Mouse (Mus musculus) limb, embryonic 10.5 days (tissue): ENCODE results near the gene Aff1. TPM values are rescaled to one million over a fixed set of nuclear protein-coding genes. Genes with fewer than 3 reads are reported as not detected.

Source experiments
- DNase-seq: peaks from one replicate; pipeline ENCODE4 v3.0.0-alpha.2; 2017; ENCODE audit warnings: low spot score
- H3K27ac ChIP-seq: fragments of 300-500 bp; sonication (generic); 2 replicates; pipeline ENCODE4 v1.5.1; 2016; ENCODE audit warnings: mild to moderate bottlenecking
- H3K27me3 ChIP-seq: fragments of 300-500 bp; sonication (generic); 2 replicates; pipeline ENCODE4 v1.6.1; 2016; ENCODE audit warnings: low read depth, mild to moderate bottlenecking; ENCODE audit not compliant: poor library complexity, severe bottlenecking
- H3K36me3 ChIP-seq: fragments of 300-500 bp; sonication (generic); 2 replicates; pipeline ENCODE4 v1.6.1; 2016; ENCODE audit warnings: mild to moderate bottlenecking, moderate library complexity
- H3K4me1 ChIP-seq: fragments of 300-500 bp; sonication (generic); 2 replicates; pipeline ENCODE4 v1.6.1; 2016
- H3K4me3 ChIP-seq: fragments of 300-500 bp; sonication (generic); 2 replicates; pipeline ENCODE4 v1.5.1; 2016; ENCODE audit warnings: mild to moderate bottlenecking, moderate library complexity
- H3K9me3 ChIP-seq: fragments of 300-500 bp; sonication (generic); replicated peaks from 2 replicates; pipeline ENCODE4 v1.6.1; 2016; ENCODE audit warnings: mild to moderate bottlenecking
- WGBS: fragments of 180-500 bp; shearing (Covaris S2); methylation state at CpG from one replicate; pipeline ENCODE4 v1.1.7; 2016; 5-methylcytosine and 5-hydroxymethylcytosine counted together
- polyA plus RNA-seq: library from polyadenylated mRNA; unstranded; fragments of >200 nt; fragmentation: Nextera tagmentation; extraction: Ambion mirVana; gene quantifications from 2 replicates; pipeline ENCODE4 v1.2.1, GENCODE M21; 2016

Gene Aff1
- polyA plus RNA-seq, 1 experiment from 2014 or later: 4.6 TPM

DNA sequence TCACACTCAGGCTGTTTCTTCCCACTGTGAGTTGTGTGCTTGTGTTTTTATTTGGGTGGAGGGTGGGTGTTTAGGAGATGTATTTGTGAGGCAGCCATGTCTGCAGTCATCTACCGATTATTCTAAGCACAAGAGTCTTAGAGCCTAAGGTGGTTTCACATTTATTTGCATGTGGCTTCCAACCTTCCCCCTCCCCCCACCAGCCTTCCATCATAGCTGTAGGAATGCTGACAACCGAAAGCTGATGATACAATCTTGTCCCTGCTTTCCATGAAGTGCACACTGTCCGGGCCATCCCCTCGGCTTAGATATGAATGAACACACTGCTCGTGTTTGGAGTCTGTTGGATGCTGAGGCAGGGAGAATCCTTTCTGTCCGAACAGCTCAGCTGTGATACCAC lies 28.8 kb downstream of the Aff1 start:
- Histone ChIP-seq H3K9me3 (no peaks in the 10 kb centered on the region), H3K36me3 (no peaks in the 10 kb centered on the region), H3K27ac (no peak overlapping the region), H3K4me3 (no peak overlapping the region), H3K4me1 (peaks cover 39% of the 10 kb centered on the region), H3K27me3 (0 out of 2 replicates have a peak, but pooled peaks cover 3% of the 10 kb centered on the region)
- WGBS: 80% methylated on average over 6 of the region's 6 CpGs
- DNase-seq: no peak

GRCm38 (mm10) chr5:103721490-103721889 lies 29.3 kb downstream of the Aff1 start:
- Histone ChIP-seq H3K4me3 (no peak overlapping the region), H3K27ac (no peak overlapping the region), H3K27me3 (0 out of 2 replicates have a peak, but pooled peaks cover 3% of the 10 kb centered on the region), H3K4me1 (peaks cover 44% of the 10 kb centered on the region), H3K9me3 (no peaks in the 10 kb centered on the region), H3K36me3 (no peaks in the 10 kb centered on the region)
- 90% methylated on average over 4 of the region's 4 CpGs for WGBS
- DNase-seq: no peak

DNA sequence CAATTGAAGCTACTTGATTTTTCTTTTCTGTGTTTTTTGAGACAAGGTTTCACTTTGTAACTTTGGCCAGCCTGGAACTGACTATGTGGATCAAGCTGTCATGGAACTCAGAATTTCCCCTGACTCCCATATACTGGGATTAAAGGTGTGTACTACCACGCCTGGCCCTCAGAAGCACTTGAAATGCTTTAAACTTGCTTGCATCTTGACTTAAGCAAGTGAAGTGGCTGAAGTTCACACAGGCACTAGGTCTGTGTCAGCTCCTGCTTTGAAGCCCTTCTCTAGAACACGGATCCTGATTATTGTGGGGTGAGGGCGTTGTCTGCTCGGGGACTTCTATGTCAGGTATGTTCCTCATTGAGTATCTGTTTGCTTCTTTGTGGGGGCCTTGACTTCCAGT lies 30.5 kb downstream of the Aff1 start:
- 0 out of 2 replicates have a peak, but pooled peaks cover 3% of the 10 kb centered on the region for H3K27me3 ChIP-seq
- H3K9me3 ChIP-seq: no peaks in the 10 kb centered on the region
- H3K4me3 ChIP-seq: no peak overlapping the region
- DNase-seq: no peak
- no peak overlapping the region for H3K27ac ChIP-seq
- peaks cover 46% of the 10 kb centered on the region for H3K4me1 ChIP-seq
- WGBS: 86% methylated on average over 4 of the region's 4 CpGs
- H3K36me3 ChIP-seq: no peaks in the 10 kb centered on the region

DNA sequence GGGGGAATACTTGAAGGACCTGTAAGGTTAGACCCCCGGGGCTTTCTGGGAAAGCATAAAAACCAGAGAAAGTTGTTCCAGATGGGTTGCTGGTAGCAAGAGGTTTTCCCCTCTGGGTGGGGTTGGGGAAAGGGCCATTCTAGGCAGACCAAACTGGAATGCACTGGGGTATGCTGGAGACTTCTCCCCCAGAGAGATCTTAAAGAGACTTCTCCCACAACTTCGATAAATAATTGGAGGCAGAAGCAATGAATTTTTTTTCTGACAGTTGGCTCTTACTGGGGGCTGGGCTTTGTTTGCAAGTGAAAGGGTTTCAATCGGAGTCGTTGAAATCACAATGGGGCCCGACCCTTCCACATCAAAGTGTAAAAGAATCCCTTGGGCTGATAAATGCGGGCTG lies 32.2 kb downstream of the Aff1 start:
- 0 out of 2 replicates have a peak, but pooled peaks cover 3% of the 10 kb centered on the region for H3K27me3 ChIP-seq
- WGBS: 3% methylated on average over 6 of the region's 6 CpGs
- DNase-seq: no peak
- no peaks in the 10 kb centered on the region for H3K36me3 ChIP-seq
- H3K27ac ChIP-seq: peak overlapping the region; percentile 58; the same call in 1 of the 2 replicates
- H3K4me1 ChIP-seq: peaks cover 54% of the 10 kb centered on the region
- H3K4me3 ChIP-seq: no peak overlapping the region
- H3K9me3 ChIP-seq: no peaks in the 10 kb centered on the region

DNA sequence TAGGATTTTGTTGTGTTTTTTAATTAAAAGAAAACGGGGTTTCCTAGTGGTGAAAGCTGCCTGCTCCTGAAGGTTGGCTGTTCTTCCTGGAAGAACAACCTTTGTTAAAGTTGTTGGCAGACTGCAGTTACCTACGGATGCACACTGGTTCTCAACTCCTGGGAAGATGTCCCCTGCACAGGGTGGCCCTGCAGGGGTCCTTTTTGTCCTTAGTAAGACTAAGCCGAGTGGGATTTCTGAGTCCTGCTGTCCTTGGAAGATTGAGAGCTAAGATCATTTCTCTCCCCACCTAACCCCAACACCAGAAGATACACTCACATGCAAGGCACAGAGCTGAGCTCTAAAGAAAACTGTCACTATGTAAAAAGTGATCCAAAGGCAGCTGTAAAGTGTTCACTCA lies 32.6 kb downstream of the Aff1 start:
- Histone ChIP-seq H3K27ac (peak overlapping the region; percentile 58; the same call in 1 of the 2 replicates), H3K4me3 (no peak overlapping the region)
- WGBS: 14% methylated on average over 3 of the region's 3 CpGs

GRCm38 (mm10) chr5:103725268-103726149 lies 33.3 kb downstream of the Aff1 start:
- H3K27ac ChIP-seq: no peak overlapping the region
- DNase-seq: no peak
- 0 out of 2 replicates have a peak, but pooled peaks cover 3% of the 10 kb centered on the region for H3K27me3 ChIP-seq
- H3K4me3 ChIP-seq: no peak overlapping the region
- peaks cover 58% of the 10 kb centered on the region for H3K4me1 ChIP-seq
- 57% methylated on average over 9 of the region's 9 CpGs for WGBS
- no peaks in the 10 kb centered on the region for H3K36me3 ChIP-seq
- no peaks in the 10 kb centered on the region for H3K9me3 ChIP-seq

More for the DNA sequence above, 32.6 kb downstream of the Aff1 start:
- Histone ChIP-seq H3K27me3 (0 out of 2 replicates have a peak, but pooled peaks cover 3% of the 10 kb centered on the region), H3K9me3 (no peaks in the 10 kb centered on the region), H3K36me3 (no peaks in the 10 kb centered on the region), H3K4me1 (peaks cover 55% of the 10 kb centered on the region)
- DNase-seq: no peak

DNA sequence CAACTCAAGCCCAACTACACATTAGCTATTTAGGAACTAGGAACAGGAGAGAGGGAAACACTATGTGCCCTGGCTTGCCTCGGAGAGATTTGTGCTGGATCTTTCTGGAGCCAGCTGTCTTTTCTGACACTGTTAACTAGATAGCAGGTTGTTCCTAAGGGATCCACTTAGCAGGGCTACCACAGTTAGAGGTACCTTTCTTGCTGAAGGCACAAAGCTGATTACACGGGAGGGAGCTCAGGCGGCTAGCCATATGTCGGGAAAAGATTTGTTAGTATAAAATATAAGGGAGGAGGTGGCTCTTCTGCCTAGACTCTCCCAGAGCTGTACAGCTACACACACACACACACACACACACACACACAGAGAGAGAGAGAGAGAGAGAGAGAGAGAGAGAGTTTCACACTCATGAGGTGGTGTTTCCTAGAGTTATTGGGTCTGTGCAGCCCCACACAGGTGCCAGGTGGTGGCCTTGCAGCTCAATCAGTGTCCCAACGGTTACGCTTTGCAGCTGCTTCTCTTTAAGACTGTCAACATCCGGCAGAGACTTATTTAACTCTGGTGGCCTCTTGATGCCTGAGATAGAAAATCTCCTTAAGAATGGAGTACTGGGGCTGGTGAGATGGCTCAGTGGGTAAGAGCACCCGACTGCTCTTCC lies 34.2 kb downstream of the Aff1 start:
- Histone ChIP-seq H3K4me1 (peaks cover 67% of the 10 kb centered on the region), H3K27me3 (0 out of 2 replicates have a peak, but pooled peaks cover 3% of the 10 kb centered on the region), H3K4me3 (no peak overlapping the region), H3K36me3 (no peaks in the 10 kb centered on the region), H3K9me3 (no peaks in the 10 kb centered on the region), H3K27ac (no peak overlapping the region)
- peak; percentile 48 for DNase-seq
- 48% methylated on average over 8 of the region's 8 CpGs for WGBS

- H3K9me3 ChIP-seq: no peaks in the 10 kb centered on the region
- WGBS: 81% methylated on average over 4 of the region's 4 CpGs
- 0 out of 2 replicates have a peak overlapping the region, but pooled peaks have one; percentile 14 for H3K27ac ChIP-seq
- H3K36me3 ChIP-seq: no peaks in the 10 kb centered on the region
- DNase-seq: no peak
- H3K4me3 ChIP-seq: no peak overlapping the region
- peaks cover 65% of the 10 kb centered on the region for H3K4me1 ChIP-seq
- 0 out of 2 replicates have a peak, but pooled peaks cover 1% of the 10 kb centered on the region for H3K27me3 ChIP-seq
Observed at GRCm38 (mm10) chr5:103727777-103728395, 35.7 kb downstream of the Aff1 start.

GRCm38 (mm10) chr5:103729225-103729624 lies 37.1 kb downstream of the Aff1 start:
- no peaks in the 10 kb centered on the region for H3K9me3 ChIP-seq
- H3K27me3 ChIP-seq: no peaks in the 10 kb centered on the region
- peaks cover 55% of the 10 kb centered on the region for H3K4me1 ChIP-seq
- no peak overlapping the region for H3K4me3 ChIP-seq
- no peak for DNase-seq
- no peak overlapping the region; the same call in 1 of the 2 replicates for H3K27ac ChIP-seq
- 31% methylated on average over 1 of the region's 1 CpGs for WGBS
- H3K36me3 ChIP-seq: no peaks in the 10 kb centered on the region

DNA sequence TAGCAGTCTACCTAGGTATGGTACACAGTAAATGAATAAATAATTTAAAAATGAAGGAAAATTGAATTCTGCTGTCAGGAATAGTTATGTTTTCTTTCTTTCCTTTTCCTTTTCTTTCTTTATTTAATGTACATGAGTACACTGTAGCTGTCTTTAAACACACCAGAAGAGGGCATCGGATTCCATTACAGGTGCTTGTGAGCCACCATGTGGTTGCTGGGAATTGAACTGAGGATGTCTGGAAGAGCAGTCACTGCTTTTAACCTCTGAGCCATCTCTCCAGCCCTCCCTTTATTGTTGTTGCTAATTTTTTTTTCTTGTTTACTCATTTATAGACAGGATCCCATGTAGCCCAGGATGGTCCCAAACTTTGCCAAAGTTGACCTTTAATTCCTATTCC lies 38.0 kb downstream of the Aff1 start:
- H3K4me1 ChIP-seq: peaks cover 46% of the 10 kb centered on the region
- WGBS: 96% methylated on average over 1 of the region's 1 CpGs
- DNase-seq: no peak
- no peak overlapping the region for H3K27ac ChIP-seq
- no peaks in the 10 kb centered on the region for H3K36me3 ChIP-seq
- H3K9me3 ChIP-seq: no peaks in the 10 kb centered on the region
- H3K4me3 ChIP-seq: no peak overlapping the region
- H3K27me3 ChIP-seq: no peaks in the 10 kb centered on the region

DNA sequence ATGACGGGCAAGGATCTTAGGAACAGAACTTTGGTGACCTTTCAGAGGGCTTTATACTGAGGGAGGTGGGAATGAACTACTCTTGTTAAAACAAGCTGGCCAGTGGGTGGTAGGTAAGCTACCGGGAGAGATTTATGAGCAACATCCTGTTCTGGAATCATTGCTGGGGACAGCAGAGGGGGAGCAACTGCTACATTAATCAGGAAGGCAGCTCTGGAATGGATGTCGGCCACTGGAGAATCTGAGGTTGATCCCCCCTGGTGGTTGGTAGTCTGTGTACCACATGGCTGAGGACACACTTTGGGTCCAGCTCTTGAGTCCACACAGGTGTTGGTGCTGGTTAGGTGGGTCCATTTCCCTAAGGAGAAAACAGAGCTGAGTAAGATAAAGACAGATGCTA lies 38.6 kb downstream of the Aff1 start:
- H3K4me3 ChIP-seq: no peak overlapping the region
- peak overlapping the region; percentile 48 for H3K27ac ChIP-seq
- H3K4me1 ChIP-seq: peaks cover 43% of the 10 kb centered on the region
- H3K9me3 ChIP-seq: no peaks in the 10 kb centered on the region
- 6% methylated on average over 3 of the region's 3 CpGs for WGBS
- no peaks in the 10 kb centered on the region for H3K36me3 ChIP-seq
- H3K27me3 ChIP-seq: no peaks in the 10 kb centered on the region
- DNase-seq: peak; percentile 55

DNA sequence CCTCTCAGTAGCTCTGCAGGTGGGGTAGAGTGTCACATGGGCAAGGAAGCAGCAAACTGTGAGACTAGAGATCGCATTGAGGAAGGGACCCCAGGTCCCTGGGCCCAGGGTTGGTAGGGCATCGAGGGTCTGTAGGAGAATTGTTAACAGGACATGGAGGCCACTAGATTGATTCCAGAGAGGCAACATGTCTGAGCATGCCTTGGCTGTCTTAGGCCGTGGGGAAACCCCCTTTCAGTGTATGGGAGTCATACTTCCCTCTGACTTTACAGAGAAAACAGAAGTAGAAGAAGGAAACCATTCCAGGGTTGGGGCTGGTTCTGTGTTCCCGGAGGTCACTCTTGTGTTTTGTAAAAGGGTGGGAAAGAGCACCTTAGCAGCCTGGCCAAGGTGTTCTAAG lies 40.4 kb downstream of the Aff1 start:
- H3K4me3 ChIP-seq: no peak overlapping the region
- DNase-seq: no peak
- no peak overlapping the region for H3K27ac ChIP-seq
- no peaks in the 10 kb centered on the region for H3K27me3 ChIP-seq
- H3K9me3 ChIP-seq: no peaks in the 10 kb centered on the region
- H3K36me3 ChIP-seq: no peaks in the 10 kb centered on the region
- 89% methylated on average over 4 of the region's 4 CpGs for WGBS
- peaks cover 44% of the 10 kb centered on the region for H3K4me1 ChIP-seq
